Mouse (Mus musculus) urinary bladder, postnatal 25 days (tissue): ENCODE measurements around the gene Catsperb.
"Not testable (repeated sequence)": the region's sequence is repeated elsewhere in the genome, so short reads cannot be mapped to it uniquely, and the experiment has no call there.

Experiments
- DNase-seq: peaks from one replicate; pipeline ENCODE4 v3.0.0; 2022; ENCODE audit warnings: low spot score

Catsperb gene

GRCm38 (mm10) chr12:101404353-101404752, at the start of gene Catsperb:
TSS of gene Catsperb (plus strand) at chr12:101404653.
- not testable (repeated sequence) for DNase-seq

- not testable (repeated sequence) for DNase-seq
Measured at GRCm38 (mm10) chr12:101361468-101361867, 43.0 kb upstream of the Catsperb start.

GRCm38 (mm10) chr12:101381460-101381859, 23.0 kb upstream of the Catsperb start:
- DNase-seq: not testable (repeated sequence)

DNA sequence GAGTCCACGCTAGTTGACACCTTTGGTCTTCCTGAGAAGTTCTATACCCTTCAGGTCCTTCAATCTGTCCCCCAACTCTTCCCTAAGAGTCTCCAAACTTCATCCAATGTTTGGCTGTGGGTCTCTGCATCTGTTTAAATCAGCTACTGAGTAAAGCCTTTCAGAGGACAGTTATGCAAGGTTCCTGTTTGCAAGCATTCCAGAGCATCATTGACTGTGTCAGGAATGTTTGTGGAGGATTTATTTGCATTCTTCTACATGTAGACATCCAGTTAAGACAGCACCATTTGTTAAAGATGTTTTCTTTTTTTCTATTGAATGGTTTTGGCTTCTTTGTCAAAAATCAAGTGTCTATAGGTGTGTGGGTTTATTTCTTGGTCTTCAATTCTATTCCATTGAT, 21.7 kb downstream of the Catsperb start:
- DNase-seq: no peak

DNA sequence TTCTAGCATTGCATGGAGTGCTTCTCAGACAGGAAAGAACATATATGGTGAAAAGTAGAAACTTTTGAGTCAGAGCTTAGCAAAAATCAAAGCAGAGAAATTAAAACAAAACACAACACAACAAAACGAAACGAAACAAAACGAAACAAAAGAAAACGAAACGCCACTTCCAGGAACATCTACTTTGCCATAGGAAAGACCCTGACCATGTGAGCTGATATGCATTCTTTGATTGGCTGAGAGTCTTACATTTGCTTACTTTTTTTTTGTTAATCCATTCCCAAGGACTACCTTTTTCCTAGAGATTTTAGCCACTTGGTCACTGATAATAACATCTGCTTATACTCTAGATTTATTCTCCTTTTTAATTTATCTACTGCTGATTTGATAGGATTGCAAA, 57.6 kb downstream of the Catsperb start:
- DNase-seq: no peak

DNA sequence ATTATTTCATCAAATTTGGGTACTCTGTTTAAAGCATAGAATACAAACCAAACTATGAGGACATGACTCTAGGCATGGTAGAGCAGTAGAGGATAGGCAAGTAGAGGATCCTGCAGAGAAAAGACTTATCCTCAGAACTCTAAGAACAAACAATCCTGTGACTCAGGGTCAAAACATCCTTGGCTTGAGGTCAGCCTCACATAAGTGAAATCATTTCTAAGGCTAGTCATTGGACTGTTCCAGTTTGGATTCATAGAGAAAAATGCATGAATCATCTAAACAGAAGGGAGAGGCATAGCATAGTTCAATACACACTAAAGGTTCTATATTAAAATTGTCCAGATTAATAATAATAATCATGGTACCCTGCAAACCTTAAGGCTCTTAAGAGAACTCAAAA, 79.1 kb downstream of the Catsperb start:
- no peak for DNase-seq

DNA sequence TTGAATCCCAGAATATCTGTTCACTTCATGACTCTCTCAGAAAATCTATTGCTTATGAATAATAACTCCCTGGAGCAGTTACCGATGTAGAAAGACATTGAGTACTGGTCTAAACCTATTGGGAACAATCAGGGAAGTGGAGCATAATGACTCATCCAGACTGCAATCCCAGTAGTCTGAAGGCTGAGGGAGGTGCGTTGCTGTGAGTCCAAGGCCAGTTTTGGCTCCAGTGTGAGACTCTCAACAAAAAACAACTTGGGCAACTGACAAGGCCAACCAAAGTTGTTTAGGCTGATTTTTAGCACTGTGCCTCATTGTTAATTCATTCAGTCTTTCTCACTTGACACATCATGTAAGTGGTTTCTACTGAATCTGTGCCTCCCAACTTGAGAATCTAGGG, 106.9 kb downstream of the Catsperb start:
- DNase-seq: not testable (repeated sequence)

DNA sequence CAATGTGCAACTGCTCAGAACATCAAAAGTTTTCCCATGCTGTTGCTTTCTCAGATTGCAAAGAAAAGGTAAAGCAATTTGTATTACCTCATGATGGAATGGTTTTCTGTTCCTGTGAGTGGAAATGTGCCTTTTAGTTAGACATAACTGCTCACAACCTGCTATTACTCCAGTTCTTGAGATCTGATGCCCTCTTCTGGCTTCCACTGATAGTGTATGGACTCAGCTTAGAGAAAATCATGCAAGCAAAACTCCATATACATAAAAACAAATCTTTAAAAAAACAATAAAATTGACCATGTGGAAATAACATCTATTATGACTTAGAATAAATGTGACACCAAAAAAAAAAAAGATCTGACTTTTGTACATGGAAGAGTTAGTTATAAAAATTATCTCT, 202.2 kb downstream of the Catsperb start:
- DNase-seq: not testable (repeated sequence)

GRCm38 (mm10) chr12:101633137-101633536, 228.7 kb downstream of the Catsperb start:
- DNase-seq: no peak

DNA sequence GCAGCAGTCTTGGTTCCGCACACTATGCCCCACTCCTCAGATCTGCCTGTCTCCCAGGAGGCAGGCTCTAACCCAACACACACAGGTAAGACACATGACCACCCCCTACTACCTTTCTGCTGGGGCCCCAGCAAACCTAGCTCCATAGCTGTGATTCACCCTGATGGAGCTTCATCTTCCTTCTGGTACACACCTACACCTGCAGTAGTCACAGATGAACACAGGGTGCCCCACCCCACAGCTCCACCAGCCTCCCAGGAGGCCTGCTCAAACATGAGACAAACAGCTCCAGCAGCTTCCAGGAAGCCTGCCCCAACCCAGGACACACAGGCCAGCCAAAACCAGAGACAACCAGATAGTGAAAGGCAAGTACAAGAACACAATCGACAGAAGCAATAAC, 263.0 kb downstream of the Catsperb start:
- DNase-seq: no peak
